Mouse (Mus musculus): ENCODE measurements around the gene C5ar2. TPM values are rescaled to one million over a fixed set of nuclear protein-coding genes. Genes with fewer than 3 reads are reported as not detected.
A peak's percentile ranks its signal among the peaks of the same experiment; 100 is the strongest.

C5ar2 gene
- polyA plus RNA-seq, 2 experiments, result 0.33 to 0.56 TPM

GRCm38 (mm10) chr7:16197166-16197565, 46.8 kb downstream of the C5ar2 start:
- Histone ChIP-seq H3K9ac (replicated peaks) (no peak overlapping the region), H3K4me1 (replicated peaks; ENCODE audit: control insufficient read depth in 2 of 2, insufficient read depth in 2 of 2, low read length in 1 of 2) (no peaks in the 10 kb centered on the region), H3K27ac (no peak overlapping the region), H3K36me3 (replicated peaks; ENCODE audit: control insufficient read depth, insufficient read depth, low read depth) (no peaks in the 10 kb centered on the region; the same call in 1 of the 2 replicates), H3K27me3 (ENCODE audit: control insufficient read depth, insufficient read depth, low read length) (no peaks in the 10 kb centered on the region), H3K9me3 (ENCODE audit: control insufficient read depth, low read length) (no peaks in the 10 kb centered on the region), H3K4me3 (ENCODE audit: insufficient read depth in 1 of 2, low read depth in 2 of 2, low read length in 2 of 2) (no peak overlapping the region), H3K4me2 (ENCODE audit: low read depth) (no peak overlapping the region)
- TF ChIP-seq CTCF (IDR thresholded peaks at IDR 0.05; ENCODE audit: low read depth), result no peak
- TF ChIP-seq EP300 (IDR thresholded peaks at IDR 0.05; ENCODE audit: low read depth), result no peak
- ATAC-seq (ENCODE audit: insufficient read depth), result no peak
- 62% methylated on average over 5 of the region's 5 CpGs for WGBS (ENCODE audit: insufficient replicate concordance)
- DNase-seq (ENCODE audit: low read depth in 3 of 3, low spot score in 3 of 3), result no peak

- TF ChIP-seq CTCF (IDR thresholded peaks at IDR 0.05; ENCODE audit: low read depth), result no peak
- no peak for ATAC-seq (ENCODE audit: insufficient read depth)
- no peaks in the 10 kb centered on the region for H3K9me3 ChIP-seq (ENCODE audit: control insufficient read depth, low read length)
- H3K4me1 ChIP-seq (replicated peaks; ENCODE audit: control insufficient read depth in 2 of 2, insufficient read depth in 2 of 2, low read length in 1 of 2), result no peaks in the 10 kb centered on the region
- H3K4me2 ChIP-seq (ENCODE audit: low read depth), result no peak overlapping the region
- H3K27ac ChIP-seq, result no peak overlapping the region
- no peak overlapping the region for H3K4me3 ChIP-seq (ENCODE audit: insufficient read depth in 1 of 2, low read depth in 2 of 2, low read length in 2 of 2)
- no peak for DNase-seq (ENCODE audit: low read depth in 3 of 3, low spot score in 3 of 3)
- H3K27me3 ChIP-seq (ENCODE audit: control insufficient read depth, insufficient read depth, low read length), result no peaks in the 10 kb centered on the region
- H3K36me3 ChIP-seq (replicated peaks; ENCODE audit: control insufficient read depth, insufficient read depth, low read depth), result no peaks in the 10 kb centered on the region; the same call in 1 of the 2 replicates
- no peak overlapping the region for H3K9ac ChIP-seq (replicated peaks)
- 62% methylated on average over 6 of the region's 6 CpGs for WGBS (ENCODE audit: insufficient replicate concordance)
Observed at GRCm38 (mm10) chr7:16196616-16197015, 47.3 kb downstream of the C5ar2 start.

GRCm38 (mm10) chr7:16193702-16194101, 50.3 kb downstream of the C5ar2 start:
- Histone ChIP-seq H3K27ac (no peak overlapping the region), H3K9ac (replicated peaks) (no peak overlapping the region), H3K9me3 (ENCODE audit: control insufficient read depth, low read length) (no peaks in the 10 kb centered on the region), H3K4me1 (replicated peaks; ENCODE audit: control insufficient read depth in 2 of 2, insufficient read depth in 2 of 2, low read length in 1 of 2) (no peaks in the 10 kb centered on the region), H3K27me3 (ENCODE audit: control insufficient read depth, insufficient read depth, low read length) (no peaks in the 10 kb centered on the region), H3K4me2 (ENCODE audit: low read depth) (no peak overlapping the region), H3K36me3 (replicated peaks; ENCODE audit: control insufficient read depth, insufficient read depth, low read depth) (no peaks in the 10 kb centered on the region; the same call in 1 of the 2 replicates), H3K4me3 (ENCODE audit: insufficient read depth in 1 of 2, low read depth in 2 of 2, low read length in 2 of 2) (no peak overlapping the region)
- TF ChIP-seq EP300 (IDR thresholded peaks at IDR 0.05; ENCODE audit: low read depth) (no peak), CTCF (IDR thresholded peaks at IDR 0.05; ENCODE audit: low read depth) (no peak)
- WGBS (ENCODE audit: insufficient replicate concordance), result 19% methylated on average over 3 of the region's 3 CpGs
- ATAC-seq (ENCODE audit: insufficient read depth), result no peak
- DNase-seq (ENCODE audit: low read depth in 3 of 3, low spot score in 3 of 3), result no peak

GRCm38 (mm10) chr7:16192315-16192714, 51.6 kb downstream of the C5ar2 start:
- DNase-seq (ENCODE audit: low read depth in 3 of 3, low spot score in 3 of 3), result peak; percentile 39 to 62 (median 40)
- Histone ChIP-seq H3K4me2 (ENCODE audit: low read depth) (no peak overlapping the region), H3K27ac (no peak overlapping the region), H3K9ac (replicated peaks) (no peak overlapping the region), H3K27me3 (ENCODE audit: control insufficient read depth, insufficient read depth, low read length) (no peaks in the 10 kb centered on the region), H3K36me3 (replicated peaks; ENCODE audit: control insufficient read depth, insufficient read depth, low read depth) (no peaks in the 10 kb centered on the region), H3K4me1 (replicated peaks; ENCODE audit: control insufficient read depth in 2 of 2, insufficient read depth in 2 of 2, low read length in 1 of 2) (0 out of 4 replicates have a peak, but pooled peaks cover 0 to 2% of the 10 kb centered on the region in 2 experiments), H3K4me3 (ENCODE audit: insufficient read depth in 1 of 2, low read depth in 2 of 2, low read length in 2 of 2) (no peak overlapping the region), H3K9me3 (ENCODE audit: control insufficient read depth, low read length) (no peaks in the 10 kb centered on the region)
- 18% methylated on average over 5 of the region's 5 CpGs for WGBS (ENCODE audit: insufficient replicate concordance)
- no peak for TF ChIP-seq EP300 (IDR thresholded peaks at IDR 0.05; ENCODE audit: low read depth)
- TF ChIP-seq CTCF (IDR thresholded peaks at IDR 0.05; ENCODE audit: low read depth), result peak; percentile 78
- ATAC-seq (ENCODE audit: insufficient read depth), result peak; percentile 38; the same call in 1 of the 2 replicates

GRCm38 (mm10) chr7:16187494-16187893, 56.5 kb downstream of the C5ar2 start:
- Histone ChIP-seq H3K4me3 (ENCODE audit: insufficient read depth in 1 of 2, low read depth in 2 of 2, low read length in 2 of 2) (no peak overlapping the region), H3K27ac (no peak overlapping the region), H3K9me3 (ENCODE audit: control insufficient read depth, low read length) (no peaks in the 10 kb centered on the region), H3K36me3 (replicated peaks; ENCODE audit: control insufficient read depth, insufficient read depth, low read depth) (no peaks in the 10 kb centered on the region), H3K9ac (replicated peaks) (no peak overlapping the region), H3K4me2 (ENCODE audit: low read depth) (no peak overlapping the region), H3K4me1 (replicated peaks; ENCODE audit: control insufficient read depth in 2 of 2, insufficient read depth in 2 of 2, low read length in 1 of 2) (0 out of 4 replicates have a peak, but pooled peaks cover 0 to 2% of the 10 kb centered on the region in 2 experiments), H3K27me3 (ENCODE audit: control insufficient read depth, insufficient read depth, low read length) (no peaks in the 10 kb centered on the region)
- 28% methylated on average over 8 of the region's 8 CpGs for WGBS (ENCODE audit: insufficient replicate concordance)
- peak; percentile 60; the same call in 1 of the 2 replicates for ATAC-seq (ENCODE audit: insufficient read depth)
- no peak for DNase-seq (ENCODE audit: low read depth in 3 of 3, low spot score in 3 of 3)
- no peak for TF ChIP-seq CTCF (IDR thresholded peaks at IDR 0.05; ENCODE audit: low read depth)
- 0 out of 2 replicates have a peak, but pooled peaks have one; percentile 19 for TF ChIP-seq EP300 (IDR thresholded peaks at IDR 0.05; ENCODE audit: low read depth)

Other genes with a start within 250 kb of the C5ar2 start
- gene Bicra, start 196.2 kb downstream of the C5ar2 start, polyA plus RNA-seq (2012; rRNA removed), result 1.8 and 2.2 TPM in 2 replicates
- 0.83 and 1.5 TPM in 2 replicates for gene Bicra, start 196.2 kb downstream of the C5ar2 start, polyA plus RNA-seq (2014; fragmentation: Nextera tagmentation; extraction: Ambion mirVana)
- gene Zfp541, start 182.3 kb downstream of the C5ar2 start, polyA plus RNA-seq (2012; rRNA removed), result 0.02 TPM in 1 of 2 replicates, not detected in the other
- not detected in 2 replicates for gene Zfp541, start 182.3 kb downstream of the C5ar2 start, polyA plus RNA-seq (2014; fragmentation: Nextera tagmentation; extraction: Ambion mirVana)
- gene Napa, start 145.7 kb downstream of the C5ar2 start, polyA plus RNA-seq (2012; rRNA removed), result 88.9 and 110 TPM in 2 replicates
- gene Napa, start 145.7 kb downstream of the C5ar2 start, polyA plus RNA-seq (2014; fragmentation: Nextera tagmentation; extraction: Ambion mirVana), result 107 and 112 TPM in 2 replicates
- 5.7 and 7.5 TPM in 2 replicates for gene Kptn, start 124.3 kb downstream of the C5ar2 start, polyA plus RNA-seq (2012; rRNA removed)
- gene Kptn, start 124.3 kb downstream of the C5ar2 start, polyA plus RNA-seq (2014; fragmentation: Nextera tagmentation; extraction: Ambion mirVana), result 8.2 and 8.6 TPM in 2 replicates
- 0.08 and 0.11 TPM in 2 replicates for gene Slc8a2, start 114.3 kb downstream of the C5ar2 start, polyA plus RNA-seq (2012; rRNA removed)
- gene Slc8a2, start 114.3 kb downstream of the C5ar2 start, polyA plus RNA-seq (2014; fragmentation: Nextera tagmentation; extraction: Ambion mirVana), result not detected in 2 replicates
- 1.2 and 1.6 TPM in 2 replicates for gene Meis3, start 69.1 kb downstream of the C5ar2 start, polyA plus RNA-seq (2012; rRNA removed)
- 0.70 and 1.0 TPM in 2 replicates for gene Meis3, start 69.1 kb downstream of the C5ar2 start, polyA plus RNA-seq (2014; fragmentation: Nextera tagmentation; extraction: Ambion mirVana)
- 5.0 and 5.3 TPM in 2 replicates for gene Dhx34, start 22.1 kb downstream of the C5ar2 start, polyA plus RNA-seq (2012; rRNA removed)
- gene Dhx34, start 22.1 kb downstream of the C5ar2 start, polyA plus RNA-seq (2014; fragmentation: Nextera tagmentation; extraction: Ambion mirVana), result 3.6 and 3.7 TPM in 2 replicates
- 0.95 and 1.1 TPM in 2 replicates for gene C5ar1, start 15.4 kb upstream of the C5ar2 start, polyA plus RNA-seq (2012; rRNA removed)
- gene C5ar1, start 15.4 kb upstream of the C5ar2 start, polyA plus RNA-seq (2014; fragmentation: Nextera tagmentation; extraction: Ambion mirVana), result 1.1 and 1.9 TPM in 2 replicates
- gene Inafm1, start 29.5 kb upstream of the C5ar2 start, polyA plus RNA-seq (2012; rRNA removed), result 7.9 and 8.3 TPM in 2 replicates
- gene Inafm1, start 29.5 kb upstream of the C5ar2 start, polyA plus RNA-seq (2014; fragmentation: Nextera tagmentation; extraction: Ambion mirVana), result 3.5 and 4.0 TPM in 2 replicates
- 15.9 and 24.7 TPM in 2 replicates for gene Ccdc9, start 42.6 kb upstream of the C5ar2 start, polyA plus RNA-seq (2012; rRNA removed)
- 4.2 and 7.6 TPM in 2 replicates for gene Ccdc9, start 42.6 kb upstream of the C5ar2 start, polyA plus RNA-seq (2014; fragmentation: Nextera tagmentation; extraction: Ambion mirVana)
- gene Bbc3, start 64.2 kb upstream of the C5ar2 start, polyA plus RNA-seq (2012; rRNA removed), result 3.2 and 3.8 TPM in 2 replicates
- gene Bbc3, start 64.2 kb upstream of the C5ar2 start, polyA plus RNA-seq (2014; fragmentation: Nextera tagmentation; extraction: Ambion mirVana), result 2.0 and 3.3 TPM in 2 replicates
- 35.0 and 55.6 TPM in 2 replicates for gene Sae1, start 143.7 kb upstream of the C5ar2 start, polyA plus RNA-seq (2012; rRNA removed)
- gene Sae1, start 143.7 kb upstream of the C5ar2 start, polyA plus RNA-seq (2014; fragmentation: Nextera tagmentation; extraction: Ambion mirVana), result 89.3 and 95.5 TPM in 2 replicates
- gene Zc3h4, start 156.8 kb upstream of the C5ar2 start, polyA plus RNA-seq (2012; rRNA removed), result 13.7 and 15.2 TPM in 2 replicates
- 6.0 TPM in 2 replicates for gene Zc3h4, start 156.8 kb upstream of the C5ar2 start, polyA plus RNA-seq (2014; fragmentation: Nextera tagmentation; extraction: Ambion mirVana)
- gene Tmem160, start 208.6 kb upstream of the C5ar2 start, polyA plus RNA-seq (2012; rRNA removed), result 21.5 and 23.6 TPM in 2 replicates
- gene Tmem160, start 208.6 kb upstream of the C5ar2 start, polyA plus RNA-seq (2014; fragmentation: Nextera tagmentation; extraction: Ambion mirVana), result 34.5 and 36.9 TPM in 2 replicates
- not detected in 2 replicates for gene Npas1, start 233.6 kb upstream of the C5ar2 start, polyA plus RNA-seq (2012; rRNA removed)
- not detected in 2 replicates for gene Npas1, start 233.6 kb upstream of the C5ar2 start, polyA plus RNA-seq (2014; fragmentation: Nextera tagmentation; extraction: Ambion mirVana)